Mouse (Mus musculus) induced T-regulatory cell, adult 2 months (primary cell): ENCODE results near the gene Cd22.
A peak's percentile ranks its signal among the peaks of the same experiment; 100 is the strongest.
"Not testable (repeated sequence)": the region's sequence is repeated elsewhere in the genome, so short reads cannot be mapped to it uniquely, and the experiment has no call there.

Experiments
- DNase-seq: peaks from one replicate; pipeline ENCODE4 v3.0.0-alpha.2; 2012; ENCODE audit warnings: low read depth

Gene Cd22

DNA sequence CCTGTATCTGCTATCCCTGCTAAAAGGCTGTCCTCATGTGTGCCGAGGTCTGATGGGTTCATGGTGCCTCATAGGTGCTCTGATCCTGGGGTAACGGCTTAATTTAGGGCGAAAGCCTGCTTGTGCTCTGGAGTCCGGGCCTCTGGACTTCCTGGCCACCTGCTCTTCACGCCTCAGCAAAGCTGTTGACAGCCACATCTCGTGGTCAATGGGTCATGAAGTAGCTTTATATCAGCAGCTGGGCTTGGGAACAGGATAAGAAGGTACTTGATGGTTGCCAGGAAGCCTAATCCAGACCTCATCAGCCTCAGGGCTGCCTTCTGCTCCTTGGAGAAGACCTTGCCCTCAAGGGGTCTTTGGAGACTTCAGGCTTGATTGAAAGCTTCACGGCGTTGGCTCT is 16.8 kb downstream of the Cd22 start:
- no peak for DNase-seq

DNA sequence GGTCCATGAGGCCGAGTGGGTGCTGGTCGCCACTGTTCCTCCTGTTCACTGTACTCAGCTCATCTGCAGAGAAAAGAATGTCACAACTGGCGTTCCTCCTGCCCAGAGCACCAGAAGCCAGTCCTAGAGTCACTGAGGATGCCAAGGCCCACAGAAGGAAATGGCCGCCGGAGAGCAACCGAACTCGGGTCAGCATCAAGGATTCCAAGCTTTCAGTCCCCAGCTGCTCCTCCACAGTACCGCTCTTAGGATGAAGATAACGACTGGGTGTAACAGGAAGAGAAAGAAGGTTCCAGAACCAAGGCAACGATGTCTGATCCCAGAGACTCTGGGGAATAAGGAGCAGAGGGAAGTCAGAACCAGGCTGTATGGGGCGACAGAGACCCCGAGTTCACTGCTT is 18.7 kb downstream of the Cd22 start, which contains the start of gene Ffar1:
Gene Ffar1 (minus strand): TSS at position 101 of the 400 bp plus-strand sequence.
- no peak for DNase-seq

DNA sequence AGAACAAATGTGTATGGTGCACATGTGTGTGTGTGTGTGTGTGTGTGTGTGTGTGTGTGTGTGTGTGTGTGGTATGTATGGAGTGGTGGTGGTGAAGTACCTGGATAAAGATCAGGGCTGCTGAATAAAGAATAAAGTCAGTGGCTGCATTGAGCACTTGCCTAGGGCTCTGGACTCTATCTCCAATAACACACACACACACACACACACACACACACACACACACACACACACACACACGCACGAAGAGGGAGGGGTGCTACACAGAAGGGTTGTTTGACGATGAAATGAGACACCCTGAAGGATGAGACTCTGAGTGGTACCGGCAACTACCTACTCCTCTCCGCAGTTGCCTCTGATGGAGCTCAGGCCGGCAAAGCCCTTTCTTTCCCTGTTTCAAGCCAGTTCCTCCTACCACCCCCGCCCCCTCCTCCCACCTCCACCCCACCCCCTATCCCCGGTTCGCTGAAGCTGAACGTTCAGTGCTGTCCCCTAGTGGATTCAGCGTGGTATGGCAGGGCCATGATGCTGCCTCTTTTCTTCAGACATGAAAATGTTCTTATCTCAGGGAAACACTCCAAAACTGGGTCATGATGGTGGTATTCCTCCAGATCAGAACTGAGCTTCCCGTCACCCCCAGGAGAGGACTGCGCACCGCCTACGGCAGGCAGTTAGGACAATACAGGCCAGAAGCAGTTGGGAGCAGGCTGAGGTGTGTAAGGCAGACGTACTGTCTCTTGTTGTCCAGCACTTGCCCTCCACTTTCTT is 20.3 kb downstream of the Cd22 start:
- peak; percentile 80 for DNase-seq

DNA sequence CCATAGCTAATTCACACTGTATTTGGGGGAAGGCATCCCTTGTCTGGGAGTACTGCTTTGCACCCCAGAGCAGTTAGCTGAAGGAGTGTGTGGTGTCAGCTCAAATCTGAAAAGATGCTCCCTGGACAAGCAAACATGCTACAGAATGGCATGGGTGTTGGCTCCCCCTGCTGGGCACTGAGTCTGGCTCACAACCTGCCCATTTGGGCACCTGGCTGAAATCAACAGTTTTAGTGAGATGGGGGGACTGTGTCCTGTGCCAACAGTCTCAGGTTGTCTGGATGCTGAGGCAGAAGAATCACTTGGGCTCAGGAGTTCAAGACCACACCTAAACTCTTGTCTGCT is 20.9 kb downstream of the Cd22 start:
- DNase-seq = peak; percentile 85

DNA sequence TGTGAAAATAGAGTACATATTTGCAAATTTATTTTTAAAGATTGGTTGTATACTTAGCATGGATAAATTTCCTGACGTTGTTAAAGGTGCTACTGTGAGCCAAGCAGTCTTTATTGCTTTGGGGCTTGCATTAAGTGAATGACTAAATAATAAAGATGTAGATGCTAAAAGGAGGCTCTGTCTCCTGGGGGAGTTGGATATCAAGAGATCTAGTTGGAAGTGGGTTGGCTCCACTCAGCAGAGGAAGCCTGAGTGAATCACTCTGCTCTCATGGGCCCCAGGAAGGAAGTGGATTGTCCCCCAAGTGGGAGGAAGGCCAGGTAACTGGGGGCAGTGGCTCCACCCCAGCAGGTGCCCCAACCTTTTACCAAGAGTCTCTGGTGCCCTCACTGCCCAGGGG is 22.4 kb downstream of the Cd22 start:
- no peak for DNase-seq

DNA sequence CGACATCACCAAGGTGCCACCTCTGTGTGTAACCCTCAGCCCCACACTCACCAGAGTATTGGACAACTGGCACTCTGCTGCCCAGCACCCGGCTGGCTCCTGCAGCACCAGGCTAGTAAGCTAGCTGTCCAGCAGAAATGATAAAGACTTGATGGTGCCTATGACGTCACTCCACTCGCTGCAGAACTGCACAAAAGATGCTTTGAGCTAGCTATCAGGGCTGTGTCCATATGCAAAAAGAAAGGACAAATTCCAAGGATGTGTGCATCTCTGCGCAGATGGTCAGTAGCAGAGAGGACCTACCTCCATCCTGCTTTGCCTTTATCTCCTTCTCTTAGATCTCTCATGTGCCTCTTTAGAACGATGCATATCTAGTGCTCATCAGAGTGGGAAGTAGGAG is 24.1 kb downstream of the Cd22 start, which contains the start of gene Ffar3:
Gene Ffar3 (minus strand): TSS at position 101 of the 400 bp plus-strand sequence.
- DNase-seq = no peak

DNA sequence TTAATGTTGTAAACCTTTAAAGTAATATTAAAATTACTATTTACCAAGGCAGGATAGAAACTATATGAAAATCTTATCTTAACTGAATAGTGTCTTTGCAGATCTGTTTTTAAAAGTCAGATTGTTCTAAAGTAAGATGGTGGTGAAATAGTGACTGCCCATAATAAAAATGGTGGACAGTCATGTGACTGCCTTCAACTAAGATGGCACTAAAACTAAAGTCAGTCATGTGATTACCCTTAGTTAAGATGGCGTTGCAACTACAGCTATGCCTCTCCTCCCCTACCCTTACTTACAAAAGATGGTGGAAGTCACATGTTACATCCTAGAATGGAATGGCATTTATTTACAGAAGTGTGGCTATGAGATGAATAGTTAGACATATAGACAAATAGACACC is 28.7 kb downstream of the Cd22 start:
- no peak for DNase-seq

DNA sequence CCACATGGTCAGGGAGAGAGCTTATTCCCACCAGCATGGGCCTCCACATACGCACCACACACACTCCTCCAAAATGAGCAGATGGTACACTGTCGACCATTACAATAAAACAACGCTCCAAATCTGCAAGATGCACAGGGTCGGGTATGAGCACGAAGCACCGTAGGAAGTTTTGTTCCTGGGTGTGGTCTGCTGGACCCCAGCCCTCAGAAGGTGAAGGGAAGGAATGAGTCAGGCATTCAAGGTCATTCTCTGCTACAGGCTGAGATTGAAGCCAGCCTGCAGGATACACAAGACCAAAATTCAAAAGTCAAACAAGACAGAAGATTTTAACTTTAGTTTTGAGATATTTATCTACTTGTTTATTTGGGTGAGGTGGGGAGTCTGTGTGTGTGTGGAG is 32.2 kb downstream of the Cd22 start:
- no peak for DNase-seq

DNA sequence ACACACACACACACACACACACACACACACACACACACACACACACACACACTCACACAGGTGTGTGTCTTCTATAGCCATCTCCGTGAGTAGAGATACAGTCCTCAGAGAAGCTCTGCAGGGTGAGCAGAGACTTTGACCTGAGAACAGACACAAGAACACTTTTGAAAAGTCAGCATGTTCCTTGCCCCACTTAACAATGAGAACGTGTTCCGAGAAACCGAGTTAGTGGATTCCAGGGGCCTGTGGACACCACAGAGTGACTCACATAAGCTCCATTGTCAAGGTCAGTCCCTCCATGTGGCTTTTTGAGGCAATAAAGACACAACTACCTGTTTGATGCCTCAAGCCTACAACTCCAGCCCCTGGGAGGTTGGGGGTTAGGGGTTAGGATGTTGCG is 32.8 kb downstream of the Cd22 start:
- no peak for DNase-seq

DNA sequence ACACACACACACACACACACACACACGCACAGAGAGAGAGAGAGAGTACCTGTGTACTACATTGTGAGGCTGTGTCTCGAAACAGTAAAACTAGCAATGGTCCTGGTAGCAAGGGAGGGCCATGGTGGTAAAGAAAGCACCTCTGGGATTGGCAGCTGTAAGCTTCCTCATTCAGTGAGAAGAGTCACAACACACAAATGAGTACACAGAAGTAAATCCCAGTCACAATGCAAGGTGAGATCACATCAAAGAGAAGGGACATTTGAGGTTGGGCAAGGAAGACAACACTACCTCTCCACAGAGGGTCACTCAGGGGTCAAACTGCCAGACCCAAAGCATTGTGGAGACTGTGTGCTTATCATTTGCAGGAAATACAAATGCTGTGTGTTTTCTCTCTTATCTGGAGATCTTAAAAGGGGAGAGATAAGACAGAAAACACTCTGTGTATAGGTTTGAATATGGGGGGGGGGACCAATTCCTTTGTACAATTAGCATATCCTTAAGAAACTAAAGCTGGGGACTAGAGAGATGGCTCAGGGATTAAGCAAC is 33.6 kb downstream of the Cd22 start:
- DNase-seq = no peak

DNA sequence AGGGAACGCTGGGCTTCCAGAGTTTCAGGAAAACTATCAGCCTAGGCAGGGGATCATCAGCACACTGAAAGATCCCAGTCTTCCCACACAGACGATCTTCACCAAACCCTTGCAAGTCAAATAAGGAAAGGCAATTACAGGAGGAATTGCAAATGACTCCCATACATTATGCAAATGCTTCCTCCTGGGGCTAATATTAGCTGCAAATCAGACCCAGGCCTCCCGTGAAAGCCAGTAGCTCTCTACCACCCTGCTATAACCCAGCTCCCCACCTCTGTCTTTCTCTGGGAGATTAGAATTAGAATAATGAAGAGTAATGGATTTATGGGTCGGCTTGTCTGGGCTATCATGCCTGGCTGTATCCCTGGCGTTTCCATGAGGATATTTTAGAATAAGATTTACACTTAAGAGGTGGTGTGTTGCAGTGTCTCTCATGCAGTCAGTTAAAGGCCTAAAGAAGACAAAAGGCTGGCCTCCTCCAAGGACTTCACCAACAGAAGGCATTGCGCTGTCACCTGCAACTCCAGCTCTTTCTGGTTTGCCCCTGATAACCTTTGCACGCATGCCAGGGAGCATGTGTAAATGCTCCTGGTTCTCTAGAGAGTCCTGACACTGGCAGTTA is 35.4 kb downstream of the Cd22 start:
- no peak for DNase-seq

DNA sequence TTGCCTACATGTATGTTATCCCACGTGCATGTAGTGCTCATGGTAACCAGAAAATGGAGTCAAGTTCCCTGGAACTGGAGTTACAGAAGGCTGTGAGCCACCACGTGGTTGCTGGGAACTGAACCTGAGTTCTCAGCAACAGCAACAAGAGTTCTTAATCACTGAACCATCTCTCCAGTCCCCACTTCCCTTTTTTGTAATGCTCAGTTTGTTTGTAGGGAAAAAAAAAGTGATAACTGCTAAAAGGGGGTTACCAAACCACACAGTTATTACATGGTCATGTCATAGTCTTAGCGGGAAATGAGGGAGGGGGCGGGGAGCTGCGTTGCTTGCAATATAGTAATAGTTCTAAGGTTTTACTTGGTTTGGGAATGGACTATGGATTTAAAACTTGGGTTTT is 38.0 kb downstream of the Cd22 start:
- DNase-seq = no peak

DNA sequence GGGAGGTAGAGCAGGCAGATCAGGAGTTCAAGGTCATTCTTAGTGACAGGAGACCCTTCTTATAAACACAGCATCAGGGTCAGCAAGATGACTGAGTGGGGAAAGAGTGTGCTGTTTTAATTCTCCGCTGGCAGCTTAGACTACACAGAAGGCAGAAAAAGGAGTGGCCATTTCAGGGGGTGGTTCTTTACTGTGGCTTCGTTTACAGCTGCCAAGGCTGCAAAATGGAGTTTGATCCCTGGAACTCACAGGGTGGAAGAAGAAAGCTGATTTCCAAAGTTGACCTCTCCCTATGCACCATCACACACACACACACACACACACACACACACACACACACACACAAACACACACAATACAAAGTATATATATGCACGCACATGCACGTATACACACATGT is 38.8 kb downstream of the Cd22 start:
- no peak for DNase-seq

DNA sequence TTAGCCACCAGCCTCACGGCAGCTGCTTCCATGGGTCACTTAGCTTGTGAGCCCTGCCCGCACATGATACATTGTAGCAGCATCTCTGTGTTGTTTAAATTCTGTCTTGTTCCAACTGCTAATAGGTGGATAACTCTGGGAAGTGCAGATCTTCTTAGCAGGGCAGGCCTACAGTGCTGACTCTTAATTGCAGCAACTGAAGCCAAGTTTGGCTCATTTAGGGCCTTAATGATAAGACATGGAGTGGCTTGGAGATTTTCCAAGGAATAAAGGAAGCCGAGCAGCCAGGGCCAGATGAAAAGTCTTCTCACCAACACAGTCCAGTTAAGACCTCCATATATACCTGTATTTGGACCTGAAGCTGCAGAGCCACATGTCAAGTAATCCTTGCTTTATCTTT is 39.8 kb downstream of the Cd22 start:
- no peak for DNase-seq

DNA sequence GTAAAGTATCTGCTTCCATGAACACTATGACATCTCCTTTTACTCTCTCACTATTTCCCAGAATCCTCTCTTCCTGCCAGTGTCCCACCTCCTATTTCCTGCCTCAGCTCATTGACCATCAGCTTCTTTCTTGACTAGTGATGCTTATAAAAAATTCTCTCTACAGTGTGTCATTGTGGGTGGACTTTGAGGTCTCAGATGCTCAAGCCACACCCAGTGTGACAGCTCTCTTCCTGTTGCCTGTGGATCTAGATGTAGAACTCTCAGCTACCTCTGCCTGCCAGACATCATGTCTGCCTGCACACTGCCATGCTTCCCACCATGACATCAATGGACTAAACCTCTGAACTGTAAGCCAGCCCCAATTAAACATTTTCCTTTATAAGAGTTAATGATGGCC is 42.9 kb downstream of the Cd22 start:
- no peak for DNase-seq

DNA sequence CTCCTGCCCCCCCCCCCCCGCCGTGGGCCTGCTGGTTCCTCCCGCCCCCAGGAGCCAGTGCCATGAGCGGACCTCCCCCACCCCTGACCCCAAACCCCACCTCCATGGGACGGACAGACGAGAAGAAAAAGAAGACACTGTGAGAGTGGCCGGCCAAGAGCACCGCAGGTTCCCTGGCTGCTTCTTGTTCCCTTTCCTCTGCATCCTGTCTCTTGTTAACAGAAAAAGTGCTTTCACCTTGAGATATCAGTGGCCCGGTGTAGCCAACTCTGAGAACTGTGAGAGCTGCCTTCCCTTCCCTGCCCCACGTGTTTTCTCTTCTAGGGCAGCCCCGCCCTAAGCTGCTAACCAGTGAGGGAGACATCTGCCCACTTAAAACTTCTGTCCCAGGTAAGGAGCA is 47.5 kb downstream of the Cd22 start:
- not testable (repeated sequence) for DNase-seq

DNA sequence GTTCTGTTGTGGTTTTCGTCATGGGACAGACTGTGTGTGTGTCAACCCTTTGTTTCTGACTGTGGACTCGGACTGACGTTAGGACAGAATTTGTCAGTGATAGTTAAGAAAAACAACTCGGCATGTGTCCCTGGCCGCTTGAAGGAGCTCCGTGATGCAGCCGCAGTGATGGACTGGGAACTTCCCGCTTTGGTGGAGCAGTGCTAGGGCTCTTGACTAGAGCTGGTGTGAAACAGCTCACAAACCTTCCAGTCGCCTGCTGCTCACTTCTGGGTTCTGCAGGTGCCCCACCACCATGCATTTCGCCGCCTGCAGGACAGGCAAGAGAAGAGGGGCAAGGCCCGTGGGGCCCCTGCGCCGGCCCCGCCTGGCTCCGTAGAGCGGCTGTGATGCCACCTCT is 47.9 kb downstream of the Cd22 start:
- DNase-seq = peak; percentile 66

DNA sequence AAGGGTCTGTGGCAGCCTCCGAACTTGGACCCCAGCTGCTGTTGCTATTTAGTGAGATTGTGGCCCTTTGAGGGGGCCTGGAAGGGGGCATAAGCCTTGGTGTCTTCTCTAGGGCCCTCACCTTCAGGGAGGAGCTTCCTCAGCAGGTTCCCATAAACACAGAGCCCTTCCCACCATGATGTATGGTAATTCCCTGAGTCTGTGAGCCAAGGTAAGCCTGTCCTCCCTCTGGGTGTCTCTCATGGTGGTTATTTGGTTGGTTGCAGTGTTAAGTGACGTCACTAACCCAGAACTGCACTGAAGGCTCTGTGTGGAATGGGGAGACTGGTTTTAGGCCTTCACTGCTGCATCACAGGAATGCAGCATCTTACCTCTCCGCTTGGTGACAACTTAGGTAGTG is 50.7 kb downstream of the Cd22 start:
- no peak for DNase-seq

DNA sequence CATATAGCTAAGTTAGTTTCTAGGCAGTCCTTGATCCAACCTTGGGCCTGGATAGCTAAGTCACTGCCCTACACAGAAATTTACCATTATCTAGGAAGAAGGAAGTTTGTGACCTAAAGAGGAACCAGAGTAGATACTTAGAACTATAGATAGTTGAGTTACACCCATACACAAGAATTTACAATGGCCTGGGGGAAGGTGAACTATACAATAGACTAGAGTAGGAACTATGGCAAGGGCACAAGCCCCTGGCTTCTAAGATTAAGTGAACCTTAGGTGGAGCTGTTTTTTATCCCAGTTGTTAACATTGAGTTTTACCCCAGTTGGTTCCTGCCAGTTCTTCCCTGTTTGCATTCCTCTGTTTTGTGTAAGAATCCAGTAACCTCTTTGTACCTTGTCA is 51.3 kb downstream of the Cd22 start:
- DNase-seq = not testable (repeated sequence)

DNA sequence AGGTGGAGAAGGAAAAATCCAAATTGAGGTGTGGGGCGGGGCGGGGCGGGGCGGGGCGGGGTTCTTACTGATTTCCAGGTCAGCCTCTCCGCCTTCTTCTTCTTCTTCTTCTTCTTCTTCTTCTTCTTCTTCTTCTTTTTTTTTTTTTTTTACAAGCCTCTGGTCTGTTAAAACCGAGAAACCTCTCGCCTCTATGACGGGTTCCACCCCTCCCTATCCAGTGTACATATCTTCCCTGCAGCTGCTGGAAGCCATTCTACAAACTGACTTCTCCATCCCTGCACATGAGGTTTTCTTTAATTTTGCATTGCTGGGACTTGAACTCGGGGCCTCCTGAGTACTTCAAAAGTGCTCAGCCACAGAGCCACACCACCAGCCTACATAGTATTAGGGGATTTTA is 53.5 kb downstream of the Cd22 start:
- no peak for DNase-seq

DNA sequence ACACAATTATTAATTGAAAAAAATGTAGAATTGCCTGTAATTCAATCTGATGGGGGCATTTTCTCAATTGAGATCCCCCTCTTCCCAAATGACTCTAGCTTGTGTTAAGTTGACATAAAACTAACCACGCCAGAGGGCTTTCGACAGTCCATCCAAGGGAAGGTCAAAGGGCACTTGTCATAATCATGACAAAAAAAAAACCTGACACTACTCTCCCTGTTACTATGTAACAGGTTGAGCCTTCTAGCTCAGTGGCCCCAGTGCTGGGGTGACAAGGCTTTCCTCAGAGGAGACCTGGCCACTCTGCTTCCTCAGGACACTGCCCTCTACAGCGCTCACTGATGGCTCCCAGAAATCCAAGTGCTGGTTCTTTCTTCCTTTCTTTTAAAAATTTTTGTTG is 55.8 kb downstream of the Cd22 start:
- DNase-seq = no peak

DNA sequence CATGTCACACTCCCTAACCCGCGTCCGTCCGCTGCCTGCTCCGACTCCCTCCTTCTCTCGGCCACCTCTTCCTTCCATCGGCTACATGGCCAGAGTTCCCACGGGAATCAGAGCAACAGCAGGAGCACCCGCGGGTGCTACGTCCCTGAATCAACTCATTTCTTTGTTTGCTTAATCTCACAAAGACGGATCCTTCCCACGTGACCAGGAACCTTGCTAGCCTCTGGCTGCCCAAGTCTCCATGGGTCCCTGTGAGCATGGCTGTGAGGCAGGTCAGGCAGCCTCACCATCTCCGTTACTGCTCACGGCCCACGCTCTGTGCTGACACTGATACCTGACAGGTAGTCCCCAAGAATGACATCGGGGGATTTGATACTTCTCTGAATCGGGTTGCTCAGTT is 56.5 kb downstream of the Cd22 start, which contains the start of gene Ffar2:
Gene Ffar2 (minus strand): TSS at position 101 of the 400 bp plus-strand sequence.
- DNase-seq = no peak

DNA sequence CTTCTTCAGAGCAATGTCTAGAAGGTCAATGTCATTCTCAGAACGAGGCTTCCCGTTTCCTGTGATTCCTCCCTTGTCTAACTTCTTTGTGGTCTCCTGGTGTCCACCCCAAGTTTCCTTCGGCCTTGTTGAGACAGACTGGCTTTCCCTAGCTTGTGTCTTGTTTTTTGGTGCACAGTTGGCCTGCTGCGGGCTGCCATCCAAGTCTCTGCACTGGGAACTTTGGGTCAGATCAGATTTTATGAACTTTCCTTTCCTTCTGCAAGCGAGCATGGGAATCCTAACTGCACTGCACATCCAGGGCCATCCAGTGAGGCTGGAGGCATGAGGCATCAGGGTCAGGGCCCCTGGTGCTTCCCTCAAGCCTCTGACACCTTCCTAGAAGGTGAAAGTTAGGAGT is 58.6 kb downstream of the Cd22 start:
- no peak for DNase-seq
